Mouse (Mus musculus) myocyte (in vitro differentiated cells): ENCODE measurements at regions not wholly inside any gene's neighbourhood (a gene's known extent, or its start where the extent isn't known, plus 50 kb on each side); places are given as distances from the start of the nearest gene placed in this dataset.

Experiments
- E2F4 ChIP-seq: IDR thresholded peaks from one replicate; pipeline ENCODE4 v1.6.1; 2011; ENCODE audit warnings: mild to moderate bottlenecking, control low read depth, moderate library complexity; ENCODE audit not compliant: insufficient read depth
- MAX ChIP-seq: IDR thresholded peaks from one replicate; pipeline ENCODE4 v1.6.1; 2011; ENCODE audit warnings: low read depth, mild to moderate bottlenecking, control low read depth
- POLR2A ChIP-seq: IDR thresholded peaks from one replicate; pipeline ENCODE4 v1.6.1; 2011; ENCODE audit warnings: low read depth, mild to moderate bottlenecking, control low read depth, moderate library complexity; ENCODE audit not compliant: insufficient read length
- POLR2AphosphoS2 ChIP-seq: IDR thresholded peaks from one replicate; pipeline ENCODE4 v1.6.1; 2011; ENCODE audit warnings: low read depth, control low read depth; ENCODE audit not compliant: insufficient read length
- REST ChIP-seq: IDR thresholded peaks from one replicate; pipeline ENCODE4 v1.6.1; 2011; ENCODE audit warnings: mild to moderate bottlenecking, control low read depth, moderate library complexity; ENCODE audit not compliant: insufficient read depth, insufficient read length
- TCF12 ChIP-seq: IDR thresholded peaks from one replicate; pipeline ENCODE4 v1.6.1; 2011; ENCODE audit warnings: mild to moderate bottlenecking, control low read depth; ENCODE audit not compliant: poor library complexity, insufficient read depth, severe bottlenecking
- TCF3 ChIP-seq: IDR thresholded peaks from one replicate; pipeline ENCODE4 v1.6.1; 2011; ENCODE audit warnings: low read depth, control low read depth; ENCODE audit not compliant: insufficient read length
- USF1 ChIP-seq: IDR thresholded peaks from one replicate; pipeline ENCODE4 v1.6.1; 2011; ENCODE audit warnings: low read depth, mild to moderate bottlenecking, control low read depth, moderate library complexity

DNA sequence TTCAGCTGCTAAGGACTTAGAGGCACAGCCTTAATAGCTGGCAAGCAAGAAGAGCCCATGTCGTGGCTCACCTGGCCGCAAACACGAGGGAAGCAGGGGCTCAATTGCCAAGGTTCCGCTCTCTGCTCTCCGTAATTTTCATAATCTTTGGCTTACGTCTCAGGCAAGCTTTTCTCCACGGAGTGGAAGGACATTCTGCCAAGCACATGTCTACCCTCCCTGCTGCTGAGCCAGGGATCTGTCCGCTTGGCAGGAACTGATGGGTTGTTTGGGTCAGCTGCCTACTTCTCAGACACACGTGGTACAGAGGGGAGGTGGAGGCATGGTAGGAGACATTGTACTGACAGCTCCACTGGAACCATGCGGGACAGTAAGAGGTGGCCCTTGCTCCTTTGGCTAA is 61.7 kb upstream of the Zbtb40 start:
- TF ChIP-seq POLR2A (no peak), MAX (no peak), E2F4 (no peak), TCF3 (no peak), USF1 (no peak), REST (no peak), POLR2AphosphoS2 (no peak), TCF12 (no peak)
